Mouse (Mus musculus): ENCODE measurements around the gene Nrl.

The Nrl gene

DNA sequence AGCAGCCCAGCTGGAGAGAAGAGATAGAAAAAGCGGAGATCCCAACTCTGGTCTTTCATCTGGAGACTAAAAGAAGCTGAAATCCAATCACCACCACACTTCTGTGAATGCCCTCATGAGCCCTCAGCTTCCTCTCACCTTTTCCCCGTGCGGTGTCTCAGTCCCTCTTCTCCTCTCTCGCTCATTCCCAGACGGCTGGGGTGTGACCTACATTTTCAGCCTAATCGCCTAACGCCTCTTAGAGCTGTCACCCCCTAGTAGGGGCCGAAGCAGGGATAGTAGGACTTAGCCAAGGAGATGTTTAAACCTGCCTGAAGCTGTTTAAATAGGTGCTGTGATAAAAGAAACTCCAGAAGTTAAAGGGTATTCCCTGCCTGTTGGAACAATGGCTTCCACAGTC lies at the start of gene Nrl:
Nrl (minus strand) TSS at position 197 of the 400 bp plus-strand sequence.
- peak; percentile 86 for DNase-seq (ENCODE audit: low read depth, low spot score)

DNA sequence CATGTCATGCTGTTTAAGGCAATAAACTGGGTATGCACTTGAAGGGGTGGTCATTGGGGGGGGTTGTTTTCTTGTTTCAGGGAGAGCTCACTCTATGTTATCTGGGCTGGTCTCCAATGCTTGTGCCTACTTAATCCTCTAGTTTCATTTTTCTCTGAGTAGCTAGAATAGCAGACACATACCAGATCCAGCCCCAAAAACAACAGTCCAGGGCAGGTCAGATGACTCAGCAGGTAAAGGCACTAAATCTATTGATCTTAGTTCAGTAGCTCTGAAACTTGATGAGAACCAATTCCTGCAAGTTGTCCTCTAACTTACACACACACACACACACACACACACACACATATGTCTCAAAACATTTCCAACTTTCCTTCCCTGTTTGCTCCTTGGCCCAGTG lies 47.0 kb upstream of the Nrl start:
- DNase-seq (ENCODE audit: low read depth, low spot score): no peak

DNA sequence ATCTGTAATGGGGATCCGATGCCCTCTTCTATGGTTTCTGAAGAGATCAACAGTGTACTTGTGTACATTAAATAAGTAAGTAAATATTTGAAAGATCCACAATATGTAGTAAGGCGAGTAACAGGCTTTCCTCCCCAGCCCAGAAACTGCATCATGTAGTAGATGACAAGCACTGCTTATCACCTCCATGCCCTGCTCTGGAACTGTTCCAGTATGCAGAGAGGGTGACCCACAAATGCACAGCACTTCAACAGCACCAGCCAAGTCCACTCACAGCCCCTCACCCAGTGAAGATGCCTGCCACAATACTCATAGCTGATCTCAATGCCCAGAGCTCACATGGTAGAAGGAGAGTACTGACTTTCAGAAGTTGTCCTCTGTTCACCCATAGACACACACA lies 45.8 kb upstream of the Nrl start:
- DNase-seq (ENCODE audit: low read depth, low spot score): no peak

DNA sequence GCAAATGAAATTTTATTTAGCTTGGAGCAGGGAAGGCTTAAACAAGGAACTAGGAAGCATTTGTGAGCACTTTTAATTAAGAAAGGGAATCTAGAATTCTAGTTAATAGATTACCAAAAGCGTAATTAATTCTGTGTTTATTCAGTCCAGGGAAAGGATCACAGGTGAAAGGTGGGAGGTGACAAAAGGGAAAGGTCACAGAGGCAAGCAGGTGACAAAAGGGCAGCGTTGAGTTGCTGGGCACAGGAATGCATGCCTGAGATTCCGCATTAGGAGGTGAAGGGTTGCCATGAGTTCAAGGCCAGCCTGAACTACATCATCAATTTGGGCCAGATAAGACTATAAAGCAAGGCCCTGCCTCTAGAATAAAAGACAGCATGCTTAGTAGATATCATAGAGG lies 42.7 kb upstream of the Nrl start:
- no peak for DNase-seq (ENCODE audit: low read depth, low spot score)

DNA sequence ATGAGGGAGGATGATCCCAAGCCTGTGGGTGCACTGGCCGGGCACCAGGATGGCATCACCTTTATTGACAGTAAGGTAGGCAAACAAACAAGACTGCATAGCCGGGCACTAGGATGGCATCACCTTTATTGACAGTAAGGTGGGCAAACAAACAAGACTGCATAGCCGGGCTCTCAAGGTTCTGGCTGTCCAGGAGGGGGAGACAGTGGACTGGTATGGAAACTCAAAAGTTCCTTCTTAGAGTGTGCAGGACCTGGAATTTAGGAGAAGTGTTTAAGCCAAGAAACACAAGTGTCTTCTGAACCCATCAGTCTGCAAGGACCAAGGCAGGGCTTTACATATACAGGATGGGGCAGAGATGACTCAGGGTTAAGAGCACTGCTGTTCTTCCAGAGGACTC lies 41.0 kb upstream of the Nrl start:
- DNase-seq (ENCODE audit: low read depth, low spot score): no peak

DNA sequence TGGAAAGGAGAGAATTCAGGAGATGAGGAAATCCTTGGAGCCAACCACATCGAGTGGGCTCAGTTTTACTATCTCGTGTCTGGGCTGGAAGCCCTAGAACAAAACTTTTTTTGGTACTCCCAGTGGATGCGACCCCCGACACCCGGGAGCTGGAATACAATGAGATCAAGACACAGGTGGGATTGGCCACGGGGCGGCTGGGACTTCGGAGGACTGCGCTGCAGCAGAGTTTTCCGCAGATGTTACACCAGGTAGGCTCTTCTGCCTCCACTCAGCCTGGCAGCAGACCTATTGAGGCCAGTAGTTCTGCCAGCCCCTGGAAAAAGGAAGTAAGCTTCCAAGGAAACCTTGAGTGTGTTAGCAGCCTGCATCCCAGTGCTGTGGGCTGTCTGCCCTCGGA lies 38.5 kb upstream of the Nrl start:
- DNase-seq (ENCODE audit: low read depth, low spot score): no peak

DNA sequence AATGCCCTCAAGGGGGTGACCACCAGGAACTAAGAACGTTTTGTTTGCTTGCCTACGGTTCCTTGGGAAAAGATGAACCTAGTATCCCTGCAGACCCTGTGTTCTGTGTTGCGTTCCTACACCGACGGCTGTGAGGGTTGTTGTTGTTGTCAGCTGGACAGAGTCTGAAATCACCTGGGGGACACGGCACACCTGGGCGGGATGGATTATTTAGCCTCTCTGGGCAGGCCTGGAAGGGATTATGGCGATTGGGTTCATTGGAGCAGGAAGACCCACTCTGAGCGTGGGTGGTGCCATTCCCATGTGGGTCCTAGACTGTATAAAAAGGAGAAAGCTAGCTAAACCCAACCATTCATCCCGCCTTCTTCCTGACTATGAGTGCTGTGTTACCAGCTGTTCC lies 37.1 kb upstream of the Nrl start:
- no peak for DNase-seq (ENCODE audit: low read depth, low spot score)

DNA sequence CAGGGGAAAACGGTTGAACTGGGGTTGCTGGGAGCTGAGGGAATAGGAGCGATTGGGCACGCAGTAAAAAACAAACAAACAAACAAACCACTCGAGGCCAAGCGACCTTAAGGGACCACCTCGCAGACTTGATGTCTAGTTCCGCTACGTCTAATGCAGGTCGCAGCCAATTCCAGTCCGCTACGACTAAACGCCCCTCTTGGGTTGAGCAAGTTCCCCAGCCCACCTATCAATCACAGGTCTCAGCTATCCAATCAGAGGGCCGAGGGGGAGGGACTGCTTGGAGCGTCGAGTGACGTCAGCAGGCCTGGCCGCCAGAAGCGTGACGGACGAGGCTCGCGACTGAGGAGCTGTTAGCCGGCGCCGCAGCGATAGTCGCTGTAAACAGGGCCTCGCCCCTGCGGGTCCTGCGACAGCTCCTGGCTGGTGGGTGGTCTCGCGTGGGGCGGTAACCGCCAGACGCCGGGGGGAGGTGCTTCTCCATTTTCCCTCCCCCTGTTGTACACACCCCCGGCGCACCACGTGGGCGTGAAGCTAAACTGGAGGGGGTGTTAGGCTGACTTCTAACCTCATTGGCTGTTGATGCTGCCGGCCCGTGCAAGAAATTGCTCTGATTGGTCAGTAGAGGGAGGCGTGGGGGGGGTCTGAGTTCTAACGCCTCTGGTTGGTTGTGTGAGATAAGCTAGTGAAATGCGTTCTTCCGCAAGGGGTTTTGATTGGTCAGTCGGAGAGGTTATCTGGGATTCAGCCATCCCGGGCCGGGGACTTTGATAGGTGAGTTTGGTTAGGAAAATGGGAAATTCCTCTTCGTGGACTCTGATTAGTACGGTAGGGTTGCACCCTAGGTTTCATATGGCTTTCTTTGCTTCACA lies 35.7 kb upstream of the Nrl start, which contains the start of gene A730061H03Rik:
A730061H03Rik (minus strand) TSS at position 205 of the 872 bp plus-strand sequence.
- peak; percentile 97 for DNase-seq (ENCODE audit: low read depth, low spot score)

DNA sequence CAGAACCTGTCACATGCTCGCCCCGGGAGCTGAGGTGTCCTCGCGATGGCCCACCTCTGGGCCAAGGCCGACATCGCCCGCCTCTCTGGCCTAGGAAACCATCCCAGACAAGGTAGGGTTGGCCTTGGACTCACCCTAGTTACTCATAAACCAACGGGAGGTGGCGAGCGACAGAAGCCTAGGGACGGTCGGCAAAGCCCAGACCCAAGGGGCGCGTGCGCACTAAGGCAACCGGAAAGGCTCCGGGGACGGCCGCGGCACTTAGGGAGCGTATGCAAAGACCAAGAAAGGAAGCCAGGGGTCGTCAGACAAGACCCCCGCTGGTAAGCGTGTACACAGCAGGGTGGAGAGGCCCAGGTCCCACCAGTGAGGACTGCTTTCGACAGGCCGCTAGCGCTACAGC lies 35.0 kb upstream of the Nrl start, which contains the start of gene Dcaf11:
Dcaf11 (plus strand) TSS at position 208 of the 403 bp plus-strand sequence.
- DNase-seq (ENCODE audit: low read depth, low spot score): peak; percentile 81

DNA sequence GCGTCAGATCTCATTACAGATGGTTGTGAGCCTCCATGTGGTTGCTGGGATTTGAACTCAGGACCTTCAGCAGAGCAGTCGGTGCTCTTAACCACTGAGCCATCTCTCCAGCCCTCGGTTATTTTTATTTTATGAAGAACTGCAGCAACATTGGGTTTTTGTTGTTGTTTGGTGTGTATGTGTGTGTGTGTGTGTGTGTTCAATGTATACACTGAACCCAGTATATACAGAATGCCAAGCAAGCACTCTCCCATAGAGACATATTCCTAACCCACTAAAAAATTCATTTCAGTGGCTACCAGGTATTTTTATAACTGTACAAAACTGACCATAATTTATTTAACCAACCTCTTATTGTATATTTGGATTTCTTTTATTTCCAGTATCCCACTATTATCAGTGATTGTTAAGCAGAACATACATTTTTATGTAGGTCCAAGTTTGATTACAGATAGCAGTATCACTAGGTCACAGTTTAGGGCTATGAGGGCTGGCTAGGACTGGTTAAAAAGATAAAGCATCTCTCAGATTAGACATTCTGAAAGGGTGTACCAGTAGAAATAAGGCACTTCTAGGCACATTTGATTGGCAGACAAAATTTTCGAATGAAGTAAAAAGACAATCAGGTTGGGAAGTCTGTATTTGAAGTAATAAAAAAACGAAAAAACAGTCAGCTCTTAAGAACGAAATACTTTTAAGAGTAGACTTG lies 34.1 kb upstream of the Nrl start:
- DNase-seq (ENCODE audit: low read depth, low spot score): no peak

DNA sequence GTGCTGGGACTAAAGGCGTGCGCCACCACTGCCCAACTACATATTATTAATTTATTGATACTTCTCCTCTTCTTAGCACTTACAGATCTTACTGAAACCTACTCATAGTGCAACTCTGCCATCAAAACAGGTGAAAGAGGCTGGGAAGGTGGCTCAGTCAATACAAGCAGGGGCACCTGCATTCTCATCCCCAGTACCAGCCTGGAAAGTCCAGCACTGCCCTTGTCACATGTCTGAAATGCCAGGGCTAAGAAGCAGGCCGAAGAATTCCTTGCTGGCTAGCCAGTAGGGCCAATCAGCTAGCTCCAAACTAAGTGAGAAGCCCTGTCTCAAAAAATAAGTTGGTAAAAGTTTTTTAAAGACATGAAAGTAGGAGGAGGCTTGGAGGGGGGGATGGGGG lies 32.8 kb upstream of the Nrl start:
- DNase-seq (ENCODE audit: low read depth, low spot score): no peak

DNA sequence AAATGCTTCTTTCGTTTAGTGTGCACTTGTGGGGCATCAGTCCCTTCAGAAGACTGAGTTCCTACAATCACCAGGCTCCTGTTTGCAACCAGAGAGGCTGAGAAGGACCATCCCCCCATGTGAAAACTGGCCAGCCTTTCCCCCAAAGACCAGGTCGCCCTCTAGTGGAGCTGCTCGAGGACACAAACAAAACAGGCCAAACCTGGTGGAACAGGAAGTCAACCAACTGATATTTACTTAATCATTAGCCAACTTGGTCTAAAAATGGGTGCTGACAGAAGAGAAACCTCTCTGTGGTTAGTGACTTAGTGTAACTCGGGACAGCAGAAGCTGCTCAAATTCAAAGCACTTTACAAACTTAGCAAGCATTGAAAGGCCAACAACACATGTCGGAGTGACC lies 32.2 kb upstream of the Nrl start:
- DNase-seq (ENCODE audit: low read depth, low spot score): no peak

DNA sequence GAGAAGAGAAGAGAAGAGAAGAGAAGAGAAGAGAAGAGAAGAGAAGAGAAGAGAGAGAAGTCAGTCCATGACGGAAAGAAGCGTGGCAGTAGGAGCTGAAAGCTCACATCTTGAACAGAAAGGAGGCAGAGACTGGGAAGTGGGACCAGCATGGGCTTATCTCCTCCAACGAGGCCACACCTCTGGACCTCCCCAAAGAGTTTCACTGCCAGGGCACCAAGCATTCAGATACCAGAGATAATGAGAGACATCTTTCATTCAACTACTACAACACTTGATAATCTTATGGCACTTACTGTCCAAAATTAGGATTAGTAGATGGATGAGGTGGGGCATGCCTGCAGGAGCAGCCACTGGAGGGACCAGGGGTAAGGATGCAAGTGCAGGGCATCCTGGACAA lies 31.0 kb upstream of the Nrl start:
- DNase-seq (ENCODE audit: low read depth, low spot score): no peak

DNA sequence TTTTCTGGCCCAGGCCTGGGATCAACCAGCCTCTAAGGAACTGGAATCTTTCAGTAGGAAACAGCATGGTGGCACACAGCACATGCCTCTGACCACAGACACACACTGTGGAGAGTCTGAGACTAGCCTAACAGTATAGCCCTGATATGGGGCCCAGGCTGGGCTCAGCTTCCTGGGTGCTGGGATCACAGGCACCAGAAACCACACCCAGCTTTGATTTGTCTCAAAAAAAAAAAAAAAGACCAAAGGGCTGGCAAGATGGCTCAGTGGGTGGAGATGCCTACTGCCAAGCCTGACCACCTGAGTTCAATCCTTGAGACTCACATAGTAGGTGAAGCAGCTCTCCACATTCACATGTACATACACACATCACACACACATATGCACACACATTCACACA lies 29.9 kb upstream of the Nrl start:
- DNase-seq (ENCODE audit: low read depth, low spot score): no peak

DNA sequence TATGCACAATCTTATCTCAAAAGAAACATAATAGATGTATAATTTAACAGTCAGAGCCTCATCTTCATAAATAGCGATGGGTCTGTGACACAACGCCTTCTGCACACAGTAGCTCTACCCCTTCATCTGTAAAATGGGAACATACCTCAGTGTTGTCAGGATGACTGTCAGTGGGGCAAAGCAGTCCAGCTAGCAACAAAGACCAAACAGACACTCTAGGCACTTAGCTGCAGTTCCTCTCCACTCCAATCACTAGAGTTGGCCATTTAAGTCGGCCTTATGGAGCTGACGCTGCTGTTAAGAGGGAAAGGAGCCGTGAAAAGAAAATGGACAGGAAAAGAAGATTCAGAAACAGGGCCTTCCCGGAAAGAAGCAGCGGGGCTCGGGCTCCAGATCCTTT lies 27.0 kb upstream of the Nrl start:
- no peak for DNase-seq (ENCODE audit: low read depth, low spot score)

DNA sequence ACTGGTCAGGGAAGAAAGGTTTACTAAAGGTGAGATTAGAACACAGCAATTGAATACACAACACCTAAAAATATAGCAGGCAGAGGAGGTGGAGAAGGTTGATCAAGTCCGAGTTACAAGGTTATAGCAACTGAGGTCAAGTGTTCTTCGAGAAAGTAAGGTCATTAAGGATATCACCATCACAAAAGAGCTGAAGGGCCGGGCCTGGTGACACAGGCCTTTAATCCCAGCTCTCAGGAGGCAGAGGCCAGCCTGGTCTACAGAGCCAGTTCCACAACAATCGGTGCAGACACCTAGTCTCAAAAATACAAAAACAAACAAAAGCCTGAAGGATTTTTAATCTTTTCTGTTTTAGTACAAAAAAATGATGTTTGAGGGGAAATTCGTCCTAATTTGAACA lies 26.6 kb upstream of the Nrl start:
- DNase-seq (ENCODE audit: low read depth, low spot score): no peak

DNA sequence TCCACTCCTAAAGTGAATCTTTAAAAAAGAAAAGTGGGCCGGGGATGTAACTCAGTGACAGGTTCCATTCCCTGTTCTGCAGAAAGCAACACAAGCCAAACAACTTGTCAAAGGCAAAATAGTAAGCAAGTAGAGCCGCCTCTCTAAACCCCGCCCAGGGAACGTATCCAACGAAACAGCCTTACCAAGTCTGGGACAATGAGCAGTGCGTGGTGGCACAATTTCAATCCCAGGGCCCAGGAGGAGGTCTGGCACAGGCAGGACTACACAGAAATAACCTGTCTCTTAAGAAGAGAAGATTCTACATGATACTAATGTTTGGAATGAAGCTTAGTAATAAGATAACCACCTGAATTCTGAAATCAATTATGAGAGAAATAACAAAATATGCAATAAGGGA lies 25.4 kb upstream of the Nrl start:
- DNase-seq (ENCODE audit: low read depth, low spot score): no peak

DNA sequence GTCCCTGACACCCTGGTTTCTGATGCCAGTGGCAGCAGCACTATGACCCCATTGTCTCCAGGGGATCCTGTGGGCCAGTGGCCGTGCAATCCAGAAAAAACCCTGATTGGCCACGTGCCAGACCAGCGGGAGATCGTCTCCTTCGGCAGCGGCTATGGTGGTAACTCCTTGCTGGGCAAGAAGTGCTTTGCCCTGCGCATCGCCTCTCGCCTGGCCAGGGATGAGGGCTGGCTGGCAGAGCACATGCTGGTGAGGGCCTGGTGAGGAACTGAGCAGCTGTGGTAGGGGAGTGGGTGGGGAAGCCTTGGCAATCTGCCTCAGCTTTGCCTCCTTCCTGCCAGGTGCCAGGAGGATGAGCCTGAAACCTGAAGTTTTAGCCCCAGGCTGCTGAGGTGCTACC lies 19.6 kb upstream of the Nrl start:
- no peak for DNase-seq (ENCODE audit: low read depth, low spot score)

DNA sequence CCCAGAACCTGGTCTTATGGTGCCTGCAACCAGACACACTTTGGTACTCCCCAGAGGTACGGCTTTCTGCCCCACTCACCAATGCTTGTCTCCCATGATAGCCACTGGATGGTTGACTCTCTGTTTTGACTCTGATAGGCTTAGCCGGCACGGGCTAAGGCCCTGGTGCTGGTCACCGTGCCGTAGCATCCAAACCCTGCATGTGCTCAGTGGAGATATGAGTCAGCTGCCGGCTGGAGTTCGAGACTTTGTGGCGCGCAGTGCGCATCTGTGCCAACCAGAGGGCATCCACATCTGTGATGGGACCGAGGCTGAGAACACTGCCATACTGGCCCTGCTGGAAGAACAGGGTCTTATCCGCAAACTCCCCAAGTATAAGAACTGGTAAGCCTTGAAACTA lies 17.5 kb upstream of the Nrl start:
- DNase-seq (ENCODE audit: low read depth, low spot score): no peak

DNA sequence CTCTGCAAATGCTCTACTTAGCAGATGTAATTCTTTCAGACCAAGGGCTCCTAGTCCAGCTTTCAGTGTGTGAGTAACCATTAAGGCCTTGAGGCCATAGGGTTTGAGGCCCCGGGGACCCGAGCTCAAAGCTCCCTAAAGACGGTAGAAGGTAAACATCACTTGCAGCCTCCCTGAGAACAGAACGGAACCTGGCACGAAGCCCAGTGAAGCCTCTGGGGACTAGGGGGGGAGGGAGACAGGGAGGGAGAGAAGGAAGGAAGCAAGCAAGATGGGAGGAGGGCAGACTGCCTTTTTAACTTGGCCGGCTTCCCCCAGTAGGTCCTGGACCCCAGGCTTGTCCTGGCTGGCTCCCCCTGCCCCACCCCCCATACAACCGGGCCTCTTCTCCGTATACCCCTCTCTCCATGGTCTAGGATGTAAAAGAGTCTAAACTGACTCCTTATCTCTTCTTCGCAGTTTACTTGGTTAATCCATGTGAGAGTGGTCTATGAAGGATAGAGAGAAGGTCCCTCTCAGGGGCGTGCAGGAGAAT lies 16.1 kb upstream of the Nrl start:
- DNase-seq (ENCODE audit: low read depth, low spot score): no peak

DNA sequence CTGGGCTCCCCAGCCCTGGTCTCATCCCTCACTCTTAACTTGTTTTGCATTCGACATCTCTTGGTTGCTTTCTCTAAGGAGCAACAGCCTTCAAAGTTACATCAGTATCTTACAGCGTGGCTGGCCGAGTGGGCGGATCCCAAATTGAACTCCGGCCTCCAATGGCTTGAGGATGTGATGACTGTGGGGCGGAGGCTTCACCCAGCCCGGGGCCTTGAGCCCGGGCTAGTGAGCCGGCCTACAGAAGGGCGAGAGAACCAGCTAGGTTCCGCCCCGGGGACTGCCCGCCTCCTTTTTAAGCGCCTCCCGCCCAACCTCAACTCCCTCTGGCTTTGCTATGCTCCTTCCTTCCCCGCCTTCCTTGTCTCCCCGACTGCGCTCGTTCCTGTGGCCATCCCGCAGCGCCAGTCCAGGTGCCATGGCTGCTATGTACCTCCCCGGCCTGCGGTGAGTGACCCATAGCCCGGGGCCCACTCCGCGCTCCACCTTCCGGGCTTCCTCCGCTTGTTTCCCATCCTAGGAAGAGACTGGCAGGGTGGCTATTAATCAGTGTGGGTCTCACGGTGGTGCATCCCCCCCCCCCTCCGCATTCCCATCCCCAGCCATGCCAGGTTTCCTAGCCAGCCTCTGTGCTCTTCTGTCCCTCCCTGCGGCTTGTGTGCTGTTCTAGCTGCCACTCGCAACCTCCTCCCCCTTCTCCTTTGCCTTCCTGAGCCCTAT lies 15.4 kb upstream of the Nrl start, which contains the start of gene Pck2:
Pck2 (plus strand) TSS at position 200 of the 720 bp plus-strand sequence.
- DNase-seq (ENCODE audit: low read depth, low spot score): no peak
